Mouse (Mus musculus): ENCODE results near the gene Nemp2. TPM values are rescaled to one million over a fixed set of nuclear protein-coding genes. Genes with fewer than 3 reads are reported as not detected.
"Not testable (repeated sequence)": the region's sequence is repeated elsewhere in the genome, so short reads cannot be mapped to it uniquely, and the experiment has no call there.

The Nemp2 gene
- polyA plus RNA-seq, 1 experiment from 2014 or later: 9.7 TPM

DNA sequence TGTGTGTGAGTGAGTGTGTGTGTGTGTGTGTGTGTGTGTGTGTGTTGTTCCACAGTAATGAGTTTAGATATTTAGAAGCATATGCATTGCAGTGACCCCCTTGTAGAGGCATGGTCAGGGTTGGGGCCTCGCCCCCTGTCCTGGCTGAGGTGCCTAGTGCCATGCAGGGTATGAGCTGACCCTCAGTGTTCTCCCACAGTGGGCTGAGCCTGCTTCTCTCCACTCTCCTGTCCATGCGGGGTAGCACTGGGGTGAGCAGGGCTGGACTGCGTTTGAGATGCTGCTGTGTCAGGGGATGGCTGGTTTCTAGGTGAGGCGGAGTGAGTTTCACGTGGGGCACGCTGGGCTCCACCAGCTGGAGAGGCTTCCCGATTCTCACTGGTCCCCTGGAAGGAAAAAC, 27.7 kb downstream of the Nemp2 start:
- H3K36me3 ChIP-seq: peaks cover 9% of the 10 kb centered on the region; the same call in 1 of the 2 replicates
- 88% methylated on average over 7 of the region's 7 CpGs for WGBS
- no peak for ATAC-seq (ENCODE audit: low FRiP score, low read depth)

DNA sequence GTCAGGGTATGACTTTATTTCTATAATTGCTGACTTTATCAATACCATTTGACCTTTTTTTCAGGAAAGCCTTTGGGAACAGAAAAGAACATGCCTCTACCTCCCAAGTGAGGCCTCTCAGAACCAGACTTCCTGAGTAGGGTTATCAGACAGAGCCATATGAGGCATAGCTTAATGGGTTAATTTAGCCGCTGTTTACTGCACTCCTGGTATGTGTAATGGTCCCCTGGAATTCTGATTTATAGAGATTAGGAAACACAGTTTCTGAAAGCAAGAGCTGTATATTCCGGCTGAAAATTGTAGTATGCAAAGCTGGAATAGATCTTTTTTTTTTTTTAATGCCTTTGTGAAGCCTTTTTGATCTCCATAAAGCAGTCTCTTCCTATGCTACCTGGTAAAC, 29.8 kb downstream of the Nemp2 start:
- H3K9me3 ChIP-seq: no peaks in the 10 kb centered on the region
- 85% methylated on average over 2 of the region's 2 CpGs for WGBS
- peaks cover 12% of the 10 kb centered on the region for H3K36me3 ChIP-seq
- H3K4me3 ChIP-seq: no peak overlapping the region
- H3K27me3 ChIP-seq: no peaks in the 10 kb centered on the region
- no peak for ATAC-seq (ENCODE audit: low FRiP score, low read depth)
- H3K4me1 ChIP-seq: no peaks in the 10 kb centered on the region
- H3K4me2 ChIP-seq (replicated peaks): no peak overlapping the region
- no peak overlapping the region for H3K27ac ChIP-seq (replicated peaks)
- H3K9ac ChIP-seq (replicated peaks): no peak overlapping the region

More for the DNA sequence above, 27.7 kb downstream of the Nemp2 start:
- H3K9me3 ChIP-seq: no peaks in the 10 kb centered on the region
- no peak overlapping the region for H3K4me2 ChIP-seq (replicated peaks)
- H3K4me1 ChIP-seq: no peaks in the 10 kb centered on the region
- H3K27me3 ChIP-seq: no peaks in the 10 kb centered on the region
- no peak overlapping the region for H3K9ac ChIP-seq (replicated peaks)
- H3K27ac ChIP-seq (replicated peaks): no peak overlapping the region
- H3K4me3 ChIP-seq: no peak overlapping the region

DNA sequence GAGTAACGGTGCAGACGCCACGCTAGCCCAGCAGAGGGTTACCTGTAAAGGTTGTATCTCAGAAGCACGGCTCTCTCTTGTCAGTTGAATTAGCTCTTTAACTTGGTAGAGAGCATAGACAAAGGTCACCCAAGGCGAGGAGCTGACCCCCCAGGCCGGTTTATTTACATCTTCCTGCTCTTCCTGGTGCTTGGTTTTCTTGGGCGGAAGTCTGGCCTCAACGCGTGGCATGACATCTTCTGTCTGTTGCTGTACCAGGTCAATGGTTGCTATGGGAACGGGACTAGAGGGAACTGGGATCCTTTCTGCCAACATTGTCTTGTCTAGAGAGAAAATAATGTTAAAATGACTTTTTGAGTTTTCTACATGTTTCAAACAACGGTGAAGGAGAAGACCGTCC, 30.3 kb downstream of the Nemp2 start:
- no peak for ATAC-seq (ENCODE audit: low FRiP score, low read depth)
- Histone ChIP-seq H3K9me3 (no peaks in the 10 kb centered on the region), H3K9ac (replicated peaks) (no peak overlapping the region), H3K27ac (replicated peaks) (no peak overlapping the region), H3K4me3 (no peak overlapping the region), H3K27me3 (no peaks in the 10 kb centered on the region), H3K4me2 (replicated peaks) (no peak overlapping the region), H3K36me3 (peaks cover 12% of the 10 kb centered on the region), H3K4me1 (no peaks in the 10 kb centered on the region)
- whole genome bisulfite sequencing: 86% methylated on average over 12 of the region's 12 CpGs

DNA sequence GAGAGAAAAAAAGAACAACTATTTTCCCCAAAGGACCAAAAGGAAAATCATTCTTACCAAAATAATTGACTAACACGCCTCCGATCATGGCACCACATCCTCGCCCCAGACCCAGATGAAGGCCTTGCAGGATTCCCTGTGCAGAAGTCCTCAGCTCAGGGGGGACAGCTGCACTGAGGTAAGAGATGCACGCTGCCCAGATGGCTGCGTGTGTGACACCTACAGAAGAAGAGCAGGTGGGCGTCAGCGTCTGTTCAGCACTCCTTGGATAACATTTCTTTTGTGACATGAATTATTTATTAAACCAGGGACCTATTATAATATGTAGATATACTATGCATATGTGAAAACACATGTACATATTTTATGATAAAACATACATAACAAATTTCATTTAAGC, 32.7 kb downstream of the Nemp2 start:
- ATAC-seq (ENCODE audit: low FRiP score, low read depth): no peak
- 90% methylated on average over 7 of the region's 7 CpGs for WGBS
- H3K27me3 ChIP-seq: no peaks in the 10 kb centered on the region

DNA sequence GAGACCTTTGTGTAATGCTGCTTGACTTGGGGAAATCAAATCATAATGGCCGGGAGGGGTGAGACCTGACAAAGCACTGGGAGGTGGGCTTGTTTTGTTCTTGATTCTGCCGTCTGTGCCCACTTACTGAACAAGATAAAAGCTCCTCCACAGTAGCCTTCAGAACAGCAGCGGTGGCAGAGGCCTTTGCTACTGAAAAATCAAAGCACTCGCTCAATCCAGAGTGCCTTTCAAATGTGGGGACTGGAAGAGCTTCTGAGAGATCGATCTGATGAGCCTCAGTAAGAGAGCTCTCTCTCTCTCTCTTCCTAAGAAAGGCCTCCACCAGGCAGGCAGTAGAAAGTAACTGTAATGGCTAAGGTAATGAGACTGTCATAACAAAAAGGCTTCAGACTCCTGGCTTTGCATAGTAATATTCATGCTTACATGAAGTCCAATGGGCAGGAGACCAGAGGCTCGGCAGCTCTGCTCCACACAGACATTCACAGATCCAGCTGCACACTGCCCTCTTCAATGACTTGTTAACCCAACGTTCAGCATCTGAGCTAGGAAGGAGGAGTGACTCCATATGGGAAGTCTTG, 38.3 kb downstream of the Nemp2 start:
- peaks cover 5% of the 10 kb centered on the region; the same call in 1 of the 2 replicates for H3K4me1 ChIP-seq
- no peak overlapping the region for H3K27ac ChIP-seq (replicated peaks)
- no peak overlapping the region for H3K9ac ChIP-seq (replicated peaks)
- no peak overlapping the region for H3K4me3 ChIP-seq
- no peaks in the 10 kb centered on the region for H3K9me3 ChIP-seq
- 33% methylated on average over 7 of the region's 7 CpGs for WGBS
- H3K27me3 ChIP-seq: no peaks in the 10 kb centered on the region
- peaks cover 3% of the 10 kb centered on the region; the same call in 1 of the 2 replicates for H3K36me3 ChIP-seq
- H3K4me2 ChIP-seq (replicated peaks): no peak overlapping the region
- no peak for ATAC-seq (ENCODE audit: low FRiP score, low read depth)

More for the DNA sequence above, 32.7 kb downstream of the Nemp2 start:
- H3K27ac ChIP-seq (replicated peaks): no peak overlapping the region
- H3K9ac ChIP-seq (replicated peaks): no peak overlapping the region
- H3K9me3 ChIP-seq: no peaks in the 10 kb centered on the region
- peaks cover 10% of the 10 kb centered on the region for H3K36me3 ChIP-seq
- no peaks in the 10 kb centered on the region for H3K4me1 ChIP-seq
- H3K4me2 ChIP-seq (replicated peaks): no peak overlapping the region
- H3K4me3 ChIP-seq: no peak overlapping the region

DNA sequence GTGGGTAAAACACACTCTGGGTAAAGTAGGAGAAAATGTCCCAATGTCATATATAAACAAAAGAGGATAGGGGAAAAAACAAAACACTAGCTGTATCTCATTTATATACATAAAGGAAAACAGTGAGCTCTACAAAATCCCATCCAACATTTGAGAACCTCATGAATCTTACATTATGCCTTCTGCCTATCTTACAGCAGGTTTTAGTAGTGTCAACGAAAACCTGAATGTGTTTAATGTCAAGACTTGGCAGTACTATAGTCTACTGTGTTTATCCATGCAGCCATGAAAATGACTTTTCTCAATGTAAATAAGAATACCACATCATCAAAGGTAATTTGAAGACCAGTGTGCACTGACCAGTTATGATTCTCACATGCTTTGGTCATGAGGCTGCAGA, 39.4 kb downstream of the Nemp2 start:
- H3K4me1 ChIP-seq: peaks cover 5% of the 10 kb centered on the region; the same call in 1 of the 2 replicates
- no peaks in the 10 kb centered on the region for H3K36me3 ChIP-seq
- H3K9ac ChIP-seq (replicated peaks): no peak overlapping the region
- no peak for ATAC-seq (ENCODE audit: low FRiP score, low read depth)
- no peak overlapping the region for H3K4me2 ChIP-seq (replicated peaks)
- WGBS: 92% methylated on average over 1 of the region's 1 CpGs
- H3K27me3 ChIP-seq: no peaks in the 10 kb centered on the region
- H3K4me3 ChIP-seq: no peak overlapping the region
- H3K9me3 ChIP-seq: no peaks in the 10 kb centered on the region
- H3K27ac ChIP-seq (replicated peaks): no peak overlapping the region

DNA sequence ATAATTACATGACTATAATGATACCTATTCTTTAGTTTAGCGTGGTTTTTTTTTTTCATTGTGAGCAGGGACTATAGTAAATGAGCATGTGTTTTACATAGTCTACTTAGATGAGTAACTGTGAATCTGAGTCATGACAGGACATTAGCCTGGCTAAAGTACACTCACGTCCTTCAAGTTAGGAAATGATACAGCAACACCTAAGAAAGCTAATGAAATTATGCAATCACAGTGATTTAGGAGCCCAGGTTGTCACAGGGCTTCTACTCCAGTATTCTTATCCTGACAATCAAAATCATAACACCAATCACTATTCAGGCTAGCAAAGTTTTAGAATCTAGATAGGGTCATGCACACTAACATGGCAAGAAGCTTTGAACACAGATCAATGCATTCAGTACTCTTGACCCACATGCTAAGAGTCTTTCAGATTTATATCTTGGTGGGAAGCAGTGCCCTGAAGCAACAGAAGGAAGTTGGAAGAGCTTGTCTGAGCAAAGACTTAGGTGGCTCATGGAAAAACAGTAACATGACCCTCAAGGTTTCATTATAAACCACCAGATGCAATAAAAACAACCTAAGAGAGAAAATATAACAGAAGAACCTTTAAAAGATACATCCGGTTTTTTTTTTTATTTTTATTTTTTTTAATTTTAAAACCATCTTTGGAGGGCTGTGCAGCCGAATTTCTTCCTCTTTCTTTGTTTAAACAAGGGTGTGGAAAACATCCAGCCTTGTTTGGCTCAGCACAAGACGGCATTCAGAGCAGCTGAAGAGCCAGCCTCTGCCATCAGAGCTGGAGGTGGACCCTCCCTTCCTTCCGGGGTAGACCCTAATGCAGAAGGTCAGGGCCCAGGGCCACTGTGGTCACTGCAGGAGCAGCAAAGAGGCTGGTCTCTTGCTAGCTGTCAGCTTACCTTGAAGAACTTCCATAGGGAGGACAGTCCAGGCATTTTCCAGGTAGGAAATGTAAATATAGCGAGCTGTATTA, 45.4 kb downstream of the Nemp2 start:
- no peaks in the 10 kb centered on the region for H3K36me3 ChIP-seq
- no peak overlapping the region for H3K4me2 ChIP-seq (replicated peaks)
- H3K4me3 ChIP-seq: no peak overlapping the region
- no peaks in the 10 kb centered on the region for H3K27me3 ChIP-seq
- no peaks in the 10 kb centered on the region for H3K4me1 ChIP-seq
- H3K27ac ChIP-seq (replicated peaks): no peak overlapping the region
- ATAC-seq (ENCODE audit: low FRiP score, low read depth): no peak
- H3K9me3 ChIP-seq: no peaks in the 10 kb centered on the region
- WGBS: 76% methylated on average over 7 of the region's 7 CpGs
- H3K9ac ChIP-seq (replicated peaks): no peak overlapping the region

DNA sequence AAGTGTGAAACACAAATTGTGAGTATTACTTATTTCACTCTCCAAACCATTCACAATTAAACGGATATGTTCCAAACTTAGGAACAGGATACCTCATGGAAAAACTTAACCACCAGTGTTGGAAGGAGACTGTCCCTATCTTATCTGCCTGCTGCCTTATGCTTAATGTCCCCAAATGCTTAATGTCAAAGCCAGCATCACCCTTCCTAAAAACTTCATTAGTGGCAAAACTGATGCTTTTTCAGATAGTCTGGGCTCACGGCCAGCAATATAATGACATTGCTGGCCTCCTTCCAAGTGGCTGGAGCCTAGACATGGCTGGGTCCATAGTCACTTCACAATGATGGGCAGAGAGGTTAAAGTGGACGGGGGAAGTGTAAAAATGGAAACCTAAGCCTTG, 46.1 kb downstream of the Nemp2 start:
- Histone ChIP-seq H3K9ac (replicated peaks) (no peak overlapping the region), H3K9me3 (no peaks in the 10 kb centered on the region), H3K27ac (replicated peaks) (no peak overlapping the region), H3K4me1 (no peaks in the 10 kb centered on the region), H3K36me3 (no peaks in the 10 kb centered on the region), H3K4me3 (no peak overlapping the region), H3K4me2 (replicated peaks) (no peak overlapping the region), H3K27me3 (no peaks in the 10 kb centered on the region)
- WGBS: 75% methylated on average over 3 of the region's 3 CpGs
- no peak for ATAC-seq (ENCODE audit: low FRiP score, low read depth)

DNA sequence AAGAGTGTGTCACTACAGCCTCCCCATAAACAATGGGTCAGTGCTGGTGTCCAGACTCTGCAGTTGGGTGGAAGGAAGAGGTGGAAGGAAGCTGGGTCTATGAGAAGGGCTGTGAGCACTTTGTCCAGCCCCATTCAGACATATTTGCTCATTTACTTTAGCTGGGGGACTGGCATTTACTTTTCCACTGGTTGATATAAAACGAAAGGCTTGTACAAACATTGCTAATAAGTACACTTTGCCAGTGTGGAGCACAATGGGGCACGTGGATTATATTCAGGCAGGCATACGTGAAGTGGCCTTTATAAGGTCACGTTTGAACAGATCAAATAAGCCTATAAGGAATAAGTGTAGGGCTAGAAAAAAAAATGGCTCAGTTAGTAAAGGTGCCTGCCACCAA, 53.0 kb downstream of the Nemp2 start:
- Histone ChIP-seq H3K4me3 (no peak overlapping the region), H3K4me2 (replicated peaks) (no peak overlapping the region), H3K4me1 (no peaks in the 10 kb centered on the region), H3K9ac (replicated peaks) (no peak overlapping the region), H3K36me3 (no peaks in the 10 kb centered on the region), H3K27me3 (no peaks in the 10 kb centered on the region), H3K9me3 (no peaks in the 10 kb centered on the region), H3K27ac (replicated peaks) (no peak overlapping the region)
- ATAC-seq (ENCODE audit: low FRiP score, low read depth): no peak
- WGBS: 67% methylated on average over 4 of the region's 4 CpGs

DNA sequence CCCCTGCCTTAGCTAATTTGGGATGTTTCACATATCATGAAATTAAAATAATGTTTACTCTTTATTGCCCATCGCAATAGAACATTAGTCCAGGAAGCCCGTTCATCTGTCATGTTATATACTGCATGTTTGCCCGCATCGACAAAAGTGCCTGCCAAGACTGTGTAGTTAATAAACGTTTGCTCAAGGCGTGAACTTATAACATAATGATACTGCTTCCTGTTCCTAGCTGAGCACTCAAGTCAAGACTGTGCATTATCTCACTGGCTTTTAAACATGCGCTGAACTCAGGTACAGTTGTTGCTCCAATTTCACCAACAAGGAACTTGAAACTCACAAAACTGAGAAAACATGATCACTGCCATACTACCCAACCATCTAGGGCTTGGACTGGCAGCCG, 57.1 kb downstream of the Nemp2 start:
- Histone ChIP-seq H3K9me3 (no peaks in the 10 kb centered on the region), H3K36me3 (no peaks in the 10 kb centered on the region), H3K9ac (replicated peaks) (no peak overlapping the region), H3K4me3 (no peak overlapping the region), H3K4me2 (replicated peaks) (no peak overlapping the region), H3K27ac (replicated peaks) (no peak overlapping the region), H3K4me1 (0 out of 2 replicates have a peak, but pooled peaks cover 1% of the 10 kb centered on the region), H3K27me3 (no peaks in the 10 kb centered on the region)
- 90% methylated on average over 8 of the region's 8 CpGs for WGBS
- ATAC-seq (ENCODE audit: low FRiP score, low read depth): no peak

DNA sequence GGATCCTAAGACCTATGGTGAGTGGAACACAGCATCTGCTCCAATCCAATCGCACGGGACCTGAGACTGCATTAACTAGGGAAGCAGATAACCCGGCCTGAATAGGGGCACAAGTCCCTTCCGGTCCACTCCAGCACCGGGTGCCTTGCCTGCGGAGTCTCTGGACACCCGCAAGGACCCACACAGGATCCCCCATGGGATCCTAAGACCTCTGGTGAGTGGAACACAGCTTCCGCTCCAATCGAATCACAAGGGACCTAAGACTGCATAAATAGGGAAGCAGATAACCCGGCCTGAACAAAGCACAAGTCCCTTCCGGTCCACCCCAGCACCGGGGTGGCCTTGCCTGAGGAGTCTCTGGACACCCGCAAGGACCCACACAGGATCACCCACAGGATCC, 64.0 kb downstream of the Nemp2 start:
- H3K27ac ChIP-seq (replicated peaks); ATAC-seq (ENCODE audit: low FRiP score, low read depth); H3K4me2 ChIP-seq (replicated peaks); H3K27me3 ChIP-seq; H3K36me3 ChIP-seq; H3K9ac ChIP-seq (replicated peaks); H3K9me3 ChIP-seq; H3K4me3 ChIP-seq; H3K4me1 ChIP-seq: not testable (repeated sequence)
- 93% methylated on average over 13 of the region's 13 CpGs for WGBS

All from midbrain, embryonic 12.5 days (tissue).